Mouse (Mus musculus): ENCODE data around the gene Coch. TPM values are rescaled to one million over a fixed set of nuclear protein-coding genes. Genes with fewer than 3 reads are reported as not detected.
"Not testable (repeated sequence)": the region's sequence is repeated elsewhere in the genome, so short reads cannot be mapped to it uniquely, and the experiment has no call there.

Coch gene
- under 1 TPM; 0.31 to 0.48 (median 0.38) TPM for total RNA-seq (2022)

- peak in 1 of 2 experiments; percentile 4 for DNase-seq (ENCODE audit: low spot score in 2 of 2)
Measured at GRCm38 (mm10) chr12:51593229-51594029, at the start of gene Coch. Gene Coch, plus strand, starts transcription at chr12:51593341.

- no peak for DNase-seq (ENCODE audit: low spot score in 2 of 2)
Measured at GRCm38 (mm10) chr12:51543402-51543960, 49.7 kb upstream of the Coch start.

GRCm38 (mm10) chr12:51555041-51555440 lies 38.1 kb upstream of the Coch start:
- DNase-seq (ENCODE audit: low spot score in 2 of 2) = no peak

GRCm38 (mm10) chr12:51561416-51561815 lies 31.7 kb upstream of the Coch start:
- DNase-seq (ENCODE audit: low spot score in 2 of 2) = no peak

- DNase-seq (ENCODE audit: low spot score in 2 of 2) = no peak
Measured at GRCm38 (mm10) chr12:51567225-51567624, 25.9 kb upstream of the Coch start.

- no peak for DNase-seq (ENCODE audit: low spot score in 2 of 2)
Measured at GRCm38 (mm10) chr12:51569472-51569871, 23.7 kb upstream of the Coch start.

GRCm38 (mm10) chr12:51569944-51570343 lies 23.2 kb upstream of the Coch start:
- DNase-seq (ENCODE audit: low spot score in 2 of 2) = no peak

GRCm38 (mm10) chr12:51572651-51573050 lies 20.5 kb upstream of the Coch start:
- DNase-seq (ENCODE audit: low spot score in 2 of 2) = no peak

GRCm38 (mm10) chr12:51577816-51578215 lies 15.3 kb upstream of the Coch start:
- DNase-seq (ENCODE audit: low spot score in 2 of 2) = not testable (repeated sequence)

GRCm38 (mm10) chr12:51589263-51589662 lies 3.9 kb upstream of the Coch start:
- DNase-seq (ENCODE audit: low spot score in 2 of 2) = no peak

GRCm38 (mm10) chr12:51591921-51592320 lies 1.2 kb upstream of the Coch start:
- no peak for DNase-seq (ENCODE audit: low spot score in 2 of 2)

- DNase-seq (ENCODE audit: low spot score in 2 of 2) = no peak
Measured at GRCm38 (mm10) chr12:51592888-51593228, 283 bp upstream of the Coch start.

- DNase-seq (ENCODE audit: low spot score in 2 of 2) = no peak
Measured at GRCm38 (mm10) chr12:51594030-51594470, 909 bp downstream of the Coch start.

- DNase-seq (ENCODE audit: low spot score in 2 of 2) = no peak
Measured at GRCm38 (mm10) chr12:51603306-51603705, 10.2 kb downstream of the Coch start.

GRCm38 (mm10) chr12:51606138-51606537 lies 13.0 kb downstream of the Coch start:
- DNase-seq (ENCODE audit: low spot score in 2 of 2) = no peak

- no peak for DNase-seq (ENCODE audit: low spot score in 2 of 2)
Measured at GRCm38 (mm10) chr12:51612361-51612760, 19.2 kb downstream of the Coch start.

- no peak for DNase-seq (ENCODE audit: low spot score in 2 of 2)
Measured at GRCm38 (mm10) chr12:51620572-51620971, 27.4 kb downstream of the Coch start.

GRCm38 (mm10) chr12:51621161-51621560 lies 28.0 kb downstream of the Coch start:
- no peak for DNase-seq (ENCODE audit: low spot score in 2 of 2)

- DNase-seq (ENCODE audit: low spot score in 2 of 2) = no peak
Measured at GRCm38 (mm10) chr12:51622670-51623365, 29.7 kb downstream of the Coch start.

- no peak for DNase-seq (ENCODE audit: low spot score in 2 of 2)
Measured at GRCm38 (mm10) chr12:51623366-51623694, 30.2 kb downstream of the Coch start.

GRCm38 (mm10) chr12:51633481-51633880 lies 40.3 kb downstream of the Coch start:
- no peak for DNase-seq (ENCODE audit: low spot score in 2 of 2)

- no peak for DNase-seq (ENCODE audit: low spot score in 2 of 2)
Measured at GRCm38 (mm10) chr12:51636260-51636659, 43.1 kb downstream of the Coch start.

Measured in gastrocnemius, adult 8-10 months (tissue).